Mouse (Mus musculus) brain, adult 2 months (tissue): ENCODE results near the gene Olfml2a.
"Not testable (repeated sequence)": the region's sequence is repeated elsewhere in the genome, so short reads cannot be mapped to it uniquely, and the experiment has no call there.

ENCODE experiments used
- DNase-seq: peaks from one replicate; pipeline ENCODE4 v3.0.0; 2011; ENCODE audit warnings: low read depth, low spot score

Gene Olfml2a

GRCm38 (mm10) chr2:38986580-38986979 lies 54.8 kb downstream of the Olfml2a start:
- no peak for DNase-seq

DNA sequence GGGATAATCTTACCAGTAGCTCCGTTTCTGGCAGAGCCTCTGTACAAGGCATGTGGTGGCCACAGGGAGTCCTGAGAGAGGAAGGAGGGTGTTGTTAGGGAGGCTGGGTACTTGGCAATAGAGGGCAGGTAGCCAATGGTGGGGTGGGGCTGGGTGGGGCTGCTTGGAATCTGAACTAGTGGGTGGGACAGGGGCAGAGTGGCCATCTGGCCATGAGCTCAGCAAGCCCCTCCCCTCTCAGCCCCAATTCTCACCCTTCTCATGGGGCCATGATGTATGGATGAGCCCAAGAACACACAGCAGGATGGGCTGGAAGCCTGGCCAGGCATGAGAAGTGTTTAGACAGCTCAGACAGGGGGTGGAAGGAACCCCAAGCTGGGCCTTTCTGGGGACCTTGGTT lies 55.6 kb downstream of the Olfml2a start:
- no peak for DNase-seq

GRCm38 (mm10) chr2:38987803-38988510 lies 56.2 kb downstream of the Olfml2a start:
- DNase-seq: no peak

DNA sequence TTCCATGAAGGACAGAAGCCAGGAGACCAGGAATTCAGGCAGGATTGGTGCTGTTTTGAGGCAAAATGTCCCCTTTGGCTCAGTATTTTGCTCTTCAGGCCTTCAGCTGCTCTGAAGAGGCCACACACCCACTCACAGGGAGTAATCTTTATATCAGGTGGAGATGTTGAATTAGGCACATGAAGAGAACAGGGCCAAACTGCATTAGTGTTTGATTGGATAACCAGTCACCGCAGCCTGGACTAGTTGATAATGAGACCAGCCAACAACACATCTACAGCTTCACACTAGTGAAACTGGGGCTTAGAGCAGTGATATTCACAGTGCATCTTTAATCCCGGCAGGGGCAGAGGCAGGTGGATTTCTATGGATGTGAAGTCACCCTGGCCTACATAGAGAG lies 57.2 kb downstream of the Olfml2a start:
- no peak for DNase-seq

GRCm38 (mm10) chr2:38992004-38992403 lies 60.2 kb downstream of the Olfml2a start:
- DNase-seq: no peak

- DNase-seq: peak; percentile 53
Measured at GRCm38 (mm10) chr2:38992452-38992851, 60.7 kb downstream of the Olfml2a start.

GRCm38 (mm10) chr2:38997386-38998374 lies 65.9 kb downstream of the Olfml2a start, which contains the start of gene Wdr38:
Gene Wdr38 (plus strand): TSS chr2:38997476.
- DNase-seq: peak; percentile 90

GRCm38 (mm10) chr2:38999381-38999780 lies 67.6 kb downstream of the Olfml2a start:
- no peak for DNase-seq

- DNase-seq: no peak
Measured at GRCm38 (mm10) chr2:38999910-39000586, 68.3 kb downstream of the Olfml2a start.

DNA sequence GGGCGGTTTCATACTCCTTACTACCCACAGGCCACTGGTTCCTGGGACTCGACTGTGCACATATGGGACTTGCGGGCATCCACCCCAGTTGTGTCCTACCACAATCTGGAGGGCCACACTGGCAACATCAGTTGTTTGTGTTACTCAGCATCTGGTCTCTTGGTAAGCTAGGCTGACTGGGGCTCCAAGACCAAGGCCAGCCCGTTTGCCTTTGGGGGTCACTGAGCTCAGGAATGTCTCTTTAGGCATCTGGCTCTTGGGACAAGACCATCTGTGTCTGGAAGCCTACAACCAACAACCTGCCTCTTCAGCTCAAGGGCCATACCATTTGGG lies 68.8 kb downstream of the Olfml2a start:
- DNase-seq: no peak

DNA sequence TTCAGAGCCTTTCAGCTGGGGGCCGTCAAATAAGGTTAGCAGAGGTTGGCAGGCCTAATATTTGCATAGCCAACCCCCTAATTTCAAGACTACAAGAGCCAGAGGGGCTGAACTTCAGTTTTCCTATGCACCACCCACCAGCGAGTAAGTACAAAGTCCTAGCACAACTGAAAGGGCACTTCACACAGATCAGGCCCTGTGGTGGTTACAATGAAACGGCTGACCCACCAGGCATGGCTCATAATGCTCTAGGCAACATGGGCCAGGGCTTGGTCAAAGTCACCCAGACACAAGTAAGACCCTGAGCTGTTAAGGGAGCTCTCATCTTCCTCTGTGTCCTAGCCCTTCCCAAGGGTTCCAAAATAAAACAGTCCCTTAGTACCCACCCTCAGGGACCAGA lies 70.1 kb downstream of the Olfml2a start:
- DNase-seq: no peak

GRCm38 (mm10) chr2:39003106-39003505 lies 71.3 kb downstream of the Olfml2a start:
- no peak for DNase-seq

- no peak for DNase-seq
Measured at GRCm38 (mm10) chr2:39003512-39003911, 71.7 kb downstream of the Olfml2a start.

DNA sequence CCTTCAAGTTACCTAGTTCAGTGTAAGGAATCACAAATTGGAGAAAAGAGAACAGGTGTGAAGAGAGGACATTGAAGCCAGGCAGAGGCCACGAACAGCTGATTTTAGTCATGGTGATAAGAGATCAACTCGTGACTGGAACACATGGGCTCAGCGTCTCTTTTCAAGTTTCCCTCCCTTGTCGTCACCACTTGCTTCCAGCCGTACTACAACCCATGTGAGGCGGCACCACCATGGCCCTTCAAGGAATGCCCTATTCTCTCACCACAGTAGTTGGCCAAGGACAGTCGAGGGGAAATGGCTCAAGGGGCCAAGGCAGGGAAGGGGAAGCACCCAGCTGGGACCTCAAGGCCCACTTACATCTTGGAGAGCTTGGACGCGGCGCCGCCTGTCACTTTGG lies 72.6 kb downstream of the Olfml2a start:
- DNase-seq: peak; percentile 42

- DNase-seq: peak; percentile 97
Measured at GRCm38 (mm10) chr2:39004880-39005435, 73.2 kb downstream of the Olfml2a start, which contains the start of gene Arpc5l. Gene Arpc5l (plus strand): TSS chr2:39005348.

- DNase-seq: peak; percentile 58
Measured at GRCm38 (mm10) chr2:39005574-39006079, 73.8 kb downstream of the Olfml2a start, which contains the start of gene Rpl35. Gene Rpl35 (minus strand): TSS chr2:39005624.

DNA sequence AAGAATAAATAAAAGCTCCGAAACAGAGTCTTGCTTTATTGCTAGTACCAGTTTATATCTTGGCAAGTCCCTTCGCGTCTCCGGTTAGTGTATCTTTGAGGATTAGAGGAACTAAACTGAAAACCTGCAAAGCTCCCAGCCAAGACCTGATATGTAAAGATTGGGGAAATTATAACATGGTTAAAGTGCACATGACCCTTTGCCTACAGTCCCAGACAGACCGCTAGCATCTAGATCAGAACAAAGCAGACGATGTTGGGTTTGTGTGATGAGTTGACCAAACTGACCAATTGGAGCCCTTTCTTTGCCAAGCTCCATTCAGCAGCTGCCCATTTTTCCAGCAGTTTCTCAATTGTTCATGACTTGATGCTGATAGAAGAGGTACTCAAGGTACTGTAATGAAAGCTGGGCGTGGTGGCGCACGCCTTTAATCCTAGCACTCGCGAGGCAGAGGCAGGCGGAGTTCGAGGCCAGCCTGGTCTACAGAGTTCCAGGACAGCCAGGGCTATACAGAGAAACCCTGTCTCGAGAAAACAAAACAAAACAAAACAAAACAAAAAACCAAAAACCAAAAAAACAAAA lies 74.5 kb downstream of the Olfml2a start:
- no peak for DNase-seq

DNA sequence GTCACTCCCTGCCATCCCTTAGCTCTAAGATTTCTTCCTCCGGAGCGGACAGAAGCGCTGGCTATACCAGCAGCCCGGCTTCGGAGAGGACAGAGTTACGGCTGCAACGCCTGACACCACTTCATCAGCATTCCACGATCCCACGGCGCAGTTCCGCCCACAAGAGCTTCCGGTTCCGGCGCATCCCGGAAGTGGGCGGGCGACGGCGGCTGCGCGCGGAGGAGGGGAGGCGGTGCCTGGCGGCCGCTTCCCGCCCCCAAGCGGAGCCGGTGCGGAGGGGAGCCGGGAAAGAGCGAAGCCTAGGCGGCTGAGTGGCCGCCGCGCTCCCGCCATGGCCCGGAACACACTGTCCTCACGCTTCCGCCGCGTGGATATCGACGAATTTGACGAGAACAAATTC lies 76.1 kb downstream of the Olfml2a start:
- peak; percentile 97 for DNase-seq

GRCm38 (mm10) chr2:39008350-39008851 lies 76.6 kb downstream of the Olfml2a start:
- peak; percentile 49 for DNase-seq

DNA sequence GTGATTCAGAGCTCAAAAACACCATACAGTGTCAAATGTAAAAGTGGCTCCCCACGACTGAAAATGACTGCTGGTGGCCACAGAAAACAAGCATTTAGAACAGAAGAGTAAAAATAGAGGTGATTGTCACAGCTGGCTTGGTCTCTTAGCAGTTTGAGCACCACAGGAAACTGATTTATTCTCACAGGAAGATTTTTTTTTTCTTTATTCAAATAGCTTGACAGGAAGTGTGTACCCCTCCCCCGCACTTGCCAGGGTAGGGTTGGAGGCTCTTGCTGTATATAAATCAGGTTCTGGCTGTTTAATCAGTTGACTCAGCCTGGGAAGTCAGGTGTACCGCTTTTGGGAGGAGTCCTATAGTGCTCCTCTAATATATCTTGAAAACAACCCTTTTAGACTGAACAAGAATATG lies 77.2 kb downstream of the Olfml2a start:
- DNase-seq: peak; percentile 74

GRCm38 (mm10) chr2:39010144-39010543 lies 78.4 kb downstream of the Olfml2a start:
- DNase-seq: not testable (repeated sequence)
